Mouse (Mus musculus) cerebellum, postnatal 10 days (tissue): ENCODE results near the gene Lrp6.

ENCODE experiments used
- DNase-seq, 2 experiments: peaks; one replicate each; pipeline ENCODE4 v3.0.0; 2021; ENCODE audit warnings: mixed read lengths in 2 of 2

Lrp6 gene

GRCm38 (mm10) chr6:134431583-134431982 lies 135.2 kb downstream of the Lrp6 start:
- no peak for DNase-seq

- DNase-seq, result no peak
Observed at GRCm38 (mm10) chr6:134430161-134430799, 136.5 kb downstream of the Lrp6 start.

GRCm38 (mm10) chr6:134428455-134428854 lies 138.3 kb downstream of the Lrp6 start:
- no peak for DNase-seq

- peak; percentile 23 to 35 for DNase-seq
Observed at GRCm38 (mm10) chr6:134427165-134427564, 139.6 kb downstream of the Lrp6 start.

- DNase-seq, result peak; percentile 83 to 86
Observed at GRCm38 (mm10) chr6:134425216-134425717, 141.5 kb downstream of the Lrp6 start.

- DNase-seq, result peak; percentile 21 to 31
Observed at GRCm38 (mm10) chr6:134421921-134422320, 144.8 kb downstream of the Lrp6 start.

- DNase-seq, result no peak
Observed at GRCm38 (mm10) chr6:134420375-134420774, 146.4 kb downstream of the Lrp6 start.

GRCm38 (mm10) chr6:134417886-134418285 lies 148.9 kb downstream of the Lrp6 start:
- DNase-seq, result no peak

GRCm38 (mm10) chr6:134416556-134417105 lies 150.1 kb downstream of the Lrp6 start:
- no peak for DNase-seq

GRCm38 (mm10) chr6:134414532-134414883 lies 152.3 kb downstream of the Lrp6 start:
- DNase-seq, result no peak

- DNase-seq, result no peak
Observed at GRCm38 (mm10) chr6:134413706-134414531, 152.8 kb downstream of the Lrp6 start.

GRCm38 (mm10) chr6:134407226-134407625 lies 159.5 kb downstream of the Lrp6 start:
- peak; percentile 18 to 22 for DNase-seq

GRCm38 (mm10) chr6:134403684-134404070 lies 163.1 kb downstream of the Lrp6 start:
- DNase-seq, result no peak

GRCm38 (mm10) chr6:134402914-134403683 lies 163.7 kb downstream of the Lrp6 start:
- peak; percentile 78 to 84 for DNase-seq
